8 mouse cellular contexts compared by ENCODE assay signal in genomic region chr2:25055068-25055405, GRCm38 (mm10). TPM values are rescaled to one million over a fixed set of nuclear protein-coding genes. Genes with fewer than 3 reads are reported as not detected.
DNase-seq lines count a peak whose midpoint lies in the region; ATAC-seq and TF ChIP-seq lines count a peak whose summit lies in the region.

No protein-coding gene starts in this region.

- WGBS in lung, embryonic 15.5 days: 56% methylated on average over 2 of the region's 2 CpGs
- 68% methylated on average over 2 of the region's 2 CpGs for WGBS in kidney, postnatal 0 days
- 70% methylated on average over 2 of the region's 2 CpGs for WGBS in limb, embryonic 14.5 days
- WGBS in olfactory bulb, adult 2 months: 0% methylated on average over 2 of the region's 2 CpGs

- no peaks in the 10 kb centered on the region for H3K27me3 ChIP-seq in lung, embryonic 15.5 days
- H3K27me3 ChIP-seq in kidney, postnatal 0 days (ENCODE audit: insufficient read depth, low read length): no peaks in the 10 kb centered on the region
- no peaks in the 10 kb centered on the region for H3K27me3 ChIP-seq in limb, embryonic 14.5 days (ENCODE audit: control insufficient read depth, insufficient read depth, low read length)

- no peak for DNase-seq in lung, postnatal 36 days
- DNase-seq in cerebellum, adult 11 months: peak; percentile 55
- no peak for DNase-seq in kidney, postnatal 0 days (ENCODE audit: low spot score)
- DNase-seq in limb, embryonic 14.5 days (ENCODE audit: low spot score): no peak

- H3K36me3 ChIP-seq in lung, embryonic 15.5 days: 0 out of 2 replicates have a peak, but pooled peaks cover 6% of the 10 kb centered on the region
- 0 out of 2 replicates have a peak, but pooled peaks cover 2% of the 10 kb centered on the region for H3K36me3 ChIP-seq in kidney, postnatal 0 days (ENCODE audit: insufficient read depth, low read length)
- peaks cover 29% of the 10 kb centered on the region for H3K36me3 ChIP-seq in limb, embryonic 14.5 days (ENCODE audit: control insufficient read depth, insufficient read depth, low read length)

- peak overlapping the region; percentile 72 for H3K9ac ChIP-seq in lung, embryonic 15.5 days
- H3K9ac ChIP-seq in kidney, postnatal 0 days (ENCODE audit: low read depth, low read length): peak overlapping the region; percentile 79
- H3K9ac ChIP-seq in limb, embryonic 14.5 days (ENCODE audit: low read depth, low read length, severe bottlenecking): peak overlapping the region; percentile 79

- H3K4me1 ChIP-seq in lung, embryonic 15.5 days: peaks cover 7% of the 10 kb centered on the region
- peaks cover 11% of the 10 kb centered on the region for H3K4me1 ChIP-seq in kidney, postnatal 0 days (replicated peaks; ENCODE audit: insufficient read depth, low read length)
- H3K4me1 ChIP-seq in limb, embryonic 14.5 days (ENCODE audit: control insufficient read depth, insufficient read depth, low read length): peaks cover 9% of the 10 kb centered on the region
- peaks cover 34% of the 10 kb centered on the region for H3K4me1 ChIP-seq in olfactory bulb, adult 2 months (ENCODE audit: control insufficient read depth, insufficient read depth, low read length)

- ATAC-seq in lung, embryonic 15.5 days (ENCODE audit: borderline replicate concordance, extremely low read depth, low FRiP score, low TSS enrichment): 0 out of 2 replicates have a peak, but pooled peaks have one; percentile 3
- ATAC-seq in frontal cortex, adult (ENCODE audit: low TSS enrichment): peak; percentile 33; the same call in 1 of the 2 replicates
- no peak for ATAC-seq in kidney, postnatal 0 days (replicated peaks; ENCODE audit: low FRiP score, low read depth)
- ATAC-seq in limb, embryonic 14.5 days (ENCODE audit: low FRiP score, low read depth): no peak
- no peak for ATAC-seq in megakaryocyte-erythroid progenitor cell, adult 5-6 weeks (replicated peaks; ENCODE audit: low FRiP score, low TSS enrichment, poor library complexity, severe bottlenecking)

- no peak for TF ChIP-seq POLR2A in limb, embryonic 14.5 days (IDR thresholded peaks at IDR 0.05; ENCODE audit: borderline replicate concordance, extremely low read depth, insufficient read depth, insufficient read length)
- TF ChIP-seq POLR2A in olfactory bulb, adult 2 months (IDR thresholded peaks at IDR 0.05; ENCODE audit: insufficient read depth, low read depth, low read length): no peak

- H3K9me3 ChIP-seq in lung, embryonic 15.5 days: no peaks in the 10 kb centered on the region
- H3K9me3 ChIP-seq in kidney, postnatal 0 days (replicated peaks; ENCODE audit: low read length): no peaks in the 10 kb centered on the region
- no peaks in the 10 kb centered on the region for H3K9me3 ChIP-seq in limb, embryonic 14.5 days (ENCODE audit: control insufficient read depth, low read length)

- H3K4me2 ChIP-seq in lung, embryonic 15.5 days: peak overlapping the region; percentile 73
- H3K4me2 ChIP-seq in kidney, postnatal 0 days (ENCODE audit: low read length): peak overlapping the region; percentile 89
- peak overlapping the region; percentile 77 for H3K4me2 ChIP-seq in limb, embryonic 14.5 days (replicated peaks; ENCODE audit: low read depth, low read length, severe bottlenecking)

- H3K27ac ChIP-seq in lung, embryonic 15.5 days: no peak overlapping the region
- H3K27ac ChIP-seq in kidney, postnatal 0 days: no peak overlapping the region
- no peak overlapping the region for H3K27ac ChIP-seq in limb, embryonic 14.5 days (replicated peaks; ENCODE audit: low read depth, low read length)
- H3K27ac ChIP-seq in olfactory bulb, adult 2 months (ENCODE audit: insufficient read depth, low read depth, low read length): peak overlapping the region; percentile 76; the same call in 1 of the 2 replicates

- H3K4me3 ChIP-seq in lung, embryonic 15.5 days: peak overlapping the region; percentile 70
- peak overlapping the region; percentile 66 for H3K4me3 ChIP-seq in kidney, postnatal 0 days (replicated peaks; ENCODE audit: low read depth, low read length)
- peak overlapping the region; percentile 77 for H3K4me3 ChIP-seq in limb, embryonic 14.5 days (replicated peaks; ENCODE audit: low read length)
- H3K4me3 ChIP-seq in olfactory bulb, adult 2 months (ENCODE audit: insufficient read depth, low read depth, low read length): peak overlapping the region; percentile 91

- no peak for TF ChIP-seq CTCF in kidney, postnatal 0 days (IDR thresholded peaks at IDR 0.05; ENCODE audit: low read depth)
- no peak for TF ChIP-seq CTCF in olfactory bulb, adult 2 months (IDR thresholded peaks at IDR 0.05; ENCODE audit: insufficient read depth, low read depth, low read length)

RNA-seq across cellular contexts. Expression of gene Nsmf, which starts 0.9 kb away (rescaled TPM):
- 67.3 and 71.1 TPM in 2 replicates for polyA plus RNA-seq in lung, embryonic 15.5 days (2015; fragmentation: Nextera tagmentation; extraction: Ambion mirVana)
- 71.0 and 74.6 TPM in 2 replicates for polyA plus RNA-seq in kidney, postnatal 0 days (2015; fragmentation: Nextera tagmentation; extraction: Ambion mirVana)
- polyA plus RNA-seq in limb, embryonic 14.5 days (2012; rRNA removed): 143 and 216 TPM in 2 replicates
- 48.6 and 67.7 TPM in 2 replicates for polyA plus RNA-seq in limb, embryonic 14.5 days (2014; fragmentation: Nextera tagmentation; extraction: Ambion mirVana)
- polyA plus RNA-seq in olfactory bulb, adult 2 months (2012; ENCODE audit: insufficient read depth, insufficient read length, low replicate concordance, missing spikeins): not detected in 2 replicates
- total RNA-seq in megakaryocyte-erythroid progenitor cell, adult 5-6 weeks (2014; fragmentation: Nextera tagmentation): 17.1 and 34.5 TPM in 2 replicates
- total RNA-seq in megakaryocyte-erythroid progenitor cell, adult 5-6 weeks (2017): 5.9 and 21.1 TPM in 2 replicates

RNA-seq across cellular contexts. Expression of gene Entpd8, which starts 25.1 kb away (rescaled TPM):
- polyA plus RNA-seq in lung, embryonic 15.5 days (2015; fragmentation: Nextera tagmentation; extraction: Ambion mirVana): 0.31 and 0.52 TPM in 2 replicates
- 6.2 TPM in 2 replicates for polyA plus RNA-seq in kidney, postnatal 0 days (2015; fragmentation: Nextera tagmentation; extraction: Ambion mirVana)
- 0.13 and 0.26 TPM in 2 replicates for polyA plus RNA-seq in limb, embryonic 14.5 days (2012; rRNA removed)
- polyA plus RNA-seq in limb, embryonic 14.5 days (2014; fragmentation: Nextera tagmentation; extraction: Ambion mirVana): not detected in 2 replicates
- not detected in 2 replicates for polyA plus RNA-seq in olfactory bulb, adult 2 months (2012; ENCODE audit: insufficient read depth, insufficient read length, low replicate concordance, missing spikeins)
- total RNA-seq in megakaryocyte-erythroid progenitor cell, adult 5-6 weeks (2014; fragmentation: Nextera tagmentation): not detected in 2 replicates
- not detected in 2 replicates for total RNA-seq in megakaryocyte-erythroid progenitor cell, adult 5-6 weeks (2017)

RNA-seq across cellular contexts. Expression of gene Noxa1, which starts 39.9 kb away (rescaled TPM):
- 1.0 and 1.1 TPM in 2 replicates for polyA plus RNA-seq in lung, embryonic 15.5 days (2015; fragmentation: Nextera tagmentation; extraction: Ambion mirVana)
- 0.41 and 0.43 TPM in 2 replicates for polyA plus RNA-seq in kidney, postnatal 0 days (2015; fragmentation: Nextera tagmentation; extraction: Ambion mirVana)
- 0.12 and 0.13 TPM in 2 replicates for polyA plus RNA-seq in limb, embryonic 14.5 days (2012; rRNA removed)
- polyA plus RNA-seq in limb, embryonic 14.5 days (2014; fragmentation: Nextera tagmentation; extraction: Ambion mirVana): 0.15 TPM in 1 of 2 replicates, not detected in the other
- polyA plus RNA-seq in olfactory bulb, adult 2 months (2012; ENCODE audit: insufficient read depth, insufficient read length, low replicate concordance, missing spikeins): not detected in 2 replicates
- total RNA-seq in megakaryocyte-erythroid progenitor cell, adult 5-6 weeks (2014; fragmentation: Nextera tagmentation): not detected in 2 replicates
- 1.1 TPM in 1 of 2 replicates, not detected in the other for total RNA-seq in megakaryocyte-erythroid progenitor cell, adult 5-6 weeks (2017)

Comparison
In these comparisons a context has a peak if more than half of its experiments do, and no peak if none do; other contexts are left out.
1. ATAC-seq: peak in lung, embryonic 15.5 days (single experiment) and frontal cortex, adult (single experiment); none in kidney, postnatal 0 days (single experiment), limb, embryonic 14.5 days (single experiment) and megakaryocyte-erythroid progenitor cell, adult 5-6 weeks (single experiment).
2. RNA of gene Nsmf, which starts 0.9 kb away (polyA plus RNA-seq): 48.6 to 216 TPM in limb, embryonic 14.5 days, 71.0 to 74.6 TPM in kidney, postnatal 0 days and 67.3 to 71.1 TPM in lung, embryonic 15.5 days; not detected in olfactory bulb, adult 2 months; every median in the first group is over 10 times any median in the second.
3. Peak in every context shown above with its lines, with median percentiles within 50 percentile points of each other: H3K4me2 ChIP-seq, H3K4me3 ChIP-seq and H3K9ac ChIP-seq.